ENCODE assay signal across 20 mouse cellular contexts in genomic region chr13:33001341-33001740, GRCm38 (mm10). TPM values are rescaled to one million over a fixed set of nuclear protein-coding genes. Genes with fewer than 3 reads are reported as not detected.
"Had no signal": no experiment of that assay in that cellular context is flagged by ENCODE, and none has a peak within 500 bp of the region (broad histone marks: within the 10 kb centered on the region; RNA-seq: fewer than 3 reads in every experiment).

No protein-coding gene starts in this region.

- H3K27me3 ChIP-seq: limb, embryonic 13.5 days; megakaryocyte, embryonic 14.5 days; midbrain, embryonic 12.5 days; neural tube, embryonic 12.5 days had no signal

- DNase-seq: kidney, adult 8-10 months; kidney, postnatal 36 days; layer of hippocampus, adult 9-11 months; left cerebral cortex, postnatal 4 days; lung, adult 18-20 months; lung, postnatal 36 days; right cerebral cortex, postnatal 4 days; spleen, adult 18-20 months; thymus, adult 18-20 months; thymus, postnatal 36 days had no signal

- H3K9ac ChIP-seq: limb, embryonic 13.5 days; liver, embryonic 14.5 days; midbrain, embryonic 12.5 days; neural tube, embryonic 12.5 days had no signal

- ATAC-seq: intestine, postnatal 0 days had no signal

- H3K4me2 ChIP-seq: limb, embryonic 13.5 days; midbrain, embryonic 12.5 days; neural tube, embryonic 12.5 days had no signal

- H3K36me3 ChIP-seq: limb, embryonic 13.5 days; midbrain, embryonic 12.5 days; neural tube, embryonic 12.5 days had no signal

- H3K4me3 ChIP-seq: limb, embryonic 13.5 days; megakaryocyte, embryonic 14.5 days; midbrain, embryonic 12.5 days; neural tube, embryonic 12.5 days had no signal

- H3K9me3 ChIP-seq: limb, embryonic 13.5 days; megakaryocyte, embryonic 14.5 days; midbrain, embryonic 12.5 days; neural tube, embryonic 12.5 days had no signal

- H3K27ac ChIP-seq: kidney, postnatal 0 days; limb, embryonic 13.5 days; liver, embryonic 14.5 days; midbrain, embryonic 12.5 days; neural tube, embryonic 12.5 days had no signal

RNA-seq across cellular contexts. Expression of gene Serpinb9b, which starts 25.9 kb away (rescaled TPM):
- total RNA-seq: layer of hippocampus, adult 18-20 months; liver, adult 2 months had no signal
- polyA plus RNA-seq: limb, embryonic 13.5 days; stomach, embryonic 14.5 days had no signal
